Mouse (Mus musculus) forebrain, embryonic 16.5 days (tissue): ENCODE results near the gene Kif18b. TPM values are rescaled to one million over a fixed set of nuclear protein-coding genes. Genes with fewer than 3 reads are reported as not detected.
A peak's percentile ranks its signal among the peaks of the same experiment; 100 is the strongest.

Source experiments
- ATAC-seq: fragments of 200-750 bp; cut with Nextera tagmentation; 2 replicates; pipeline ENCODE4 v1.8.0; 2017; ENCODE audit warnings: mild to moderate bottlenecking, moderate library complexity
- H3K27ac ChIP-seq: fragments of 300-500 bp; sonication (generic); 2 replicates; pipeline ENCODE4 v1.5.1; 2014; ENCODE audit warnings: low read length, control low read depth
- H3K27me3 ChIP-seq: fragments of 300-500 bp; sonication (generic); replicated peaks from 2 replicates; pipeline ENCODE4 v1.6.1; 2014; ENCODE audit warnings: low read length; ENCODE audit not compliant: control insufficient read depth, insufficient read depth
- H3K36me3 ChIP-seq: fragments of 300-500 bp; sonication (generic); 2 replicates; pipeline ENCODE4 v1.6.1; 2014; ENCODE audit not compliant: control insufficient read depth, insufficient read depth
- H3K4me1 ChIP-seq: fragments of 300-500 bp; sonication (generic); replicated peaks from 2 replicates; pipeline ENCODE4 v1.6.1; 2014; ENCODE audit warnings: low read length; ENCODE audit not compliant: control insufficient read depth, insufficient read depth
- H3K4me2 ChIP-seq: fragments of 300-500 bp; sonication (generic); 2 replicates; pipeline ENCODE4 v1.6.1; 2014; ENCODE audit warnings: mild to moderate bottlenecking, low read length, control low read depth
- H3K4me3 ChIP-seq: fragments of 300-500 bp; sonication (generic); replicated peaks from 2 replicates; pipeline ENCODE4 v1.5.1; 2014; ENCODE audit warnings: mild to moderate bottlenecking, low read length, control low read depth
- H3K9ac ChIP-seq: fragments of 300-500 bp; sonication (generic); replicated peaks from 2 replicates; pipeline ENCODE4 v1.6.1; 2014; ENCODE audit warnings: low read depth, low read length, control low read depth
- H3K9me3 ChIP-seq: fragments of 300-500 bp; sonication (generic); 2 replicates; pipeline ENCODE4 v1.6.1; 2016; ENCODE audit warnings: low read length; ENCODE audit not compliant: control insufficient read depth
- WGBS: fragments of 180-500 bp; shearing (Covaris S2); extraction: QIAGEN DNeasy Blood & Tissue Kit; methylation state at CpG from one replicate; pipeline ENCODE4 v1.1.7; 2014; 5-methylcytosine and 5-hydroxymethylcytosine counted together
- polyA plus RNA-seq: library from polyadenylated mRNA; unstranded; fragments of >200 nt; fragmentation: Nextera tagmentation; extraction: Ambion mirVana; gene quantifications from 2 replicates; pipeline ENCODE4 v1.2.1, GENCODE M21; 2015

The Kif18b gene
- polyA plus RNA-seq, 1 experiment from 2014 or later, result 3.0 TPM

DNA sequence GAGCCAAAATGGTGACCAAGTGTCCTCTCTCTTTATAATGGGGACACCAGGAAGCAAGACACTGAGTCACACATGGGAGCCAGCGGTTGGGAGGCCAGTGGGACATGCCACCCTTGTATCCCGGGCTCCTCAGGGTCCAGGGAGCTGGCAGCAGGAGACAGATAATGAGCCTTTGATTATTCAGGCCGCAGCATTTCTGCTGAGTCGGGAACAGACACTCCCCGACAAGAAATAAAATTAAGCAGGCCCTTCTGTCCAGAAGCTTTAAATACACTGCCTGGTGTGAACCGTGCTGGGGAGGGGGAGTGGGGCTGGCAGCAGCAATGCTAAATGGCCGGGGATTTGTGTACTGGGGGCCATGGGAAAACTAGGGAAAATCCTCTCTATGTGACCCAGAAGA lies 13.5 kb downstream of the Kif18b start:
- H3K9ac ChIP-seq, result no peak overlapping the region
- no peaks in the 10 kb centered on the region for H3K4me1 ChIP-seq
- no peak for ATAC-seq
- H3K4me3 ChIP-seq, result no peak overlapping the region
- H3K27me3 ChIP-seq, result no peaks in the 10 kb centered on the region
- H3K4me2 ChIP-seq, result no peak overlapping the region
- 65% methylated on average over 7 of the region's 7 CpGs for WGBS
- H3K36me3 ChIP-seq, result 0 out of 2 replicates have a peak, but pooled peaks cover 3% of the 10 kb centered on the region
- H3K27ac ChIP-seq, result no peak overlapping the region
- no peaks in the 10 kb centered on the region for H3K9me3 ChIP-seq

DNA sequence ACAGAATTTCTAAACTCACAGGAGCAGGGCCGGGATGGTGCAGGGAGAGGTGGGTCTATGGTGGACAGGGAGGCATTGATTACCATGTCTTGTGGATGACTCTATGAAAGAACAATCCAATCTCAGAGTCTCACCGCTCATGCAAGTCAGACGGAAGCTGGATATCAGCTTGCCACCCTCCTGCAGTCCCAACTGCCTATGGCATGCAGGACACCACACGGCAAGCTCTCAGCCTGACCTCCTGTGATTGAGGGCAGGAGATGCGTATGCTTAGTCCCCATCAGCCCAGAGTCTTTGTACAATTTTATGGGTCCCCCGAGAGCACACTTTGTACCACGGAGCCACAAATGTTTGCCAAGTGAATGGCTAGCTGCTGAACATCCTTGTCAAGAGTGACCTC lies 21.3 kb downstream of the Kif18b start:
- no peaks in the 10 kb centered on the region for H3K9me3 ChIP-seq
- no peak overlapping the region for H3K9ac ChIP-seq
- H3K4me2 ChIP-seq, result no peak overlapping the region
- ATAC-seq, result no peak
- H3K36me3 ChIP-seq, result 0 out of 2 replicates have a peak, but pooled peaks cover 3% of the 10 kb centered on the region
- no peaks in the 10 kb centered on the region for H3K27me3 ChIP-seq
- WGBS, result 84% methylated on average over 7 of the region's 7 CpGs
- H3K27ac ChIP-seq, result no peak overlapping the region
- peaks cover 3% of the 10 kb centered on the region; the same call in 1 of the 2 replicates for H3K4me1 ChIP-seq
- no peak overlapping the region for H3K4me3 ChIP-seq

DNA sequence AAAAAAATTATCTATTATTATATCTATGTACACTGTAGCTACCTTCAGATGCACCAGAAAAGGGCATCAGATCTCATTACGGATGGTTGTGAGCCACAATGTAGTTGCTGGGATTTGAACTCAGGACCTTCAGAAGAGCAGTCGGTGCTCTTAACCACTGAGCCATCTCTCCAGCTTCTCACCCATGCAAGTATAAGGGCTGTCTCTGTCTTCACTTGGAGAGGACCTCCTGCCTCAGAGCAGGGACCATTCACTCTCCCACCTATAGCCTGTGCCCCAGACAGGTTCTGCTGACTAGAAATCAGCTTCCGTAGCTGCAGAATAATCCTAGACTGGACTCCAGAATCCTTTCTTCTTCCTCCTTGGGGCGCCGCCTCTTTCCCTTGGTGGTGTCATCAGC lies 22.8 kb downstream of the Kif18b start:
- no peaks in the 10 kb centered on the region for H3K27me3 ChIP-seq
- no peak for ATAC-seq
- H3K27ac ChIP-seq, result no peak overlapping the region
- peaks cover 8% of the 10 kb centered on the region; the same call in 1 of the 2 replicates for H3K4me1 ChIP-seq
- no peak overlapping the region for H3K4me3 ChIP-seq
- H3K9me3 ChIP-seq, result no peaks in the 10 kb centered on the region
- WGBS, result 75% methylated on average over 5 of the region's 5 CpGs
- H3K4me2 ChIP-seq, result no peak overlapping the region
- H3K36me3 ChIP-seq, result 0 out of 2 replicates have a peak, but pooled peaks cover 2% of the 10 kb centered on the region
- H3K9ac ChIP-seq, result no peak overlapping the region

DNA sequence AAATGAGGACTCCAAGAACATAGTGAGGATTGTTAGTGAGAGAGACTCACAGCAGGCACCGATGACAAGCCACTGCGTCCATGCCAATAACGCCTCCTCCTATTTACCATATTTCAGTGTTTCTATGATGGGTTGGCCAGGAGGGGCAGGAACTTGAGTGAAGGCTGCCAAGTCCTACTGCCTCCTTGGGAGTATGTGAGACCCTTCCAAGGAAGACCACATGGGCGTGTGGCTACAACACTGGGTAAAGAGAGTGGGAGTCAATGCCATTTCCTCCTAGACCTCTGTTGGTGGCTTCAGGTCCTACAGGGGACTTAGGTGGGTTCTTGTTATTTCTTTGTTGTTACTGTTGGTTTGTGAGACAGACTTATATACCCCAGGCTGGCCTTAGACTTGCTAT lies 23.7 kb downstream of the Kif18b start:
- Histone ChIP-seq H3K27me3 (no peaks in the 10 kb centered on the region), H3K9me3 (no peaks in the 10 kb centered on the region), H3K36me3 (no peaks in the 10 kb centered on the region), H3K4me2 (no peak overlapping the region), H3K4me1 (peaks cover 8% of the 10 kb centered on the region; the same call in 1 of the 2 replicates), H3K4me3 (no peak overlapping the region), H3K27ac (no peak overlapping the region), H3K9ac (no peak overlapping the region)
- no peak for ATAC-seq
- 41% methylated on average over 4 of the region's 4 CpGs for WGBS

DNA sequence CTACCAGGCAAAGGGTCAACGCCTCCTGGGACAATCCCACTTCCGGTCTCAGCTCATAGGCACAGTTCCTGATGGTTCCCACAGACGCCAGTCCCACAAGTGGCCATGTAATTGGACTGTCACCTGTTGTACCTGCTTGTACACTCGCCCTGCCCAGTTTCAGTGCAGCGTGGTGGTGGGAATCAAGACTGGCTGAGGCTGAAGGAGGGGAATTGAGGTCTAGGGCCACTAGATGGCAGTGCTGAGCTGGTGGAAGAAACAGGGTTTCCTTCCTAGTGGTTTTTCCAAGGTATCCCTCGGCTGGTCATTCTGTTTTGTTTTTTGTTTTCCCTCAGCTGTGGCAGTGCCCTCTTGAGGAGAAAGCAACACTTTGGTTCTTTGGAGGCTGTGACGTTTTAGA lies 24.2 kb downstream of the Kif18b start, which contains the start of gene Gfap:
Gene Gfap, minus strand, starts transcription at position 150 of the 400 bp plus-strand sequence.
- Histone ChIP-seq H3K9ac (no peak within 1 kb of the TSS), H3K4me3 (no peak within 1 kb of the TSS), H3K27me3 (no peaks in the 10 kb centered on the region), H3K36me3 (no peaks in the 10 kb centered on the region), H3K4me1 (peaks cover 8% of the 10 kb centered on the region; the same call in 1 of the 2 replicates), H3K4me2 (no peak within 1 kb of the TSS), H3K9me3 (no peaks in the 10 kb centered on the region), H3K27ac (no peak within 1 kb of the TSS)
- WGBS, result 19% methylated on average over 7 of the region's 7 CpGs
- ATAC-seq, result no peak

DNA sequence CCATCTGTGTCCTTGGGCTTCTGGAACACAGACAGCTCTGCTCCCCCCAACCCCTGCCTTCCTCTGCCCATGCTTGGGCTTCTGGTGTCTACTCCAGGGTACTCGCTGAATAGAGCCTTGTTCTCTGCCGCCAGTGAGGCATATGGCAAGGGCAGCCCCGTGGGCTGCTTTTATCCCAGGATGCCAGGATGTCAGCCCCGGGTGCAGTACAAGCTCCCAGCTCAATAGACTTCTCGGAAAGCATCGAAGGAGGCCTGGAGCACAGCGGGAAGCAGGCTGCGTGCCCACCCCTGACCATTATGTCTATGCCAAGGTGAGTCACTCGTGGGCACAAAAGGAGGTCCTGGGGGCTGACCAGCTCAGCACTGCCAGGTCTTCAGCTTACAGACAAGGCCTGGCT lies 26.5 kb downstream of the Kif18b start:
- Histone ChIP-seq H3K9ac (0 out of 2 replicates have a peak overlapping the region, but pooled peaks have one; percentile 15), H3K4me2 (no peak overlapping the region), H3K4me3 (no peak overlapping the region), H3K36me3 (no peaks in the 10 kb centered on the region), H3K4me1 (peaks cover 8% of the 10 kb centered on the region; the same call in 1 of the 2 replicates), H3K9me3 (no peaks in the 10 kb centered on the region), H3K27me3 (peaks cover 4% of the 10 kb centered on the region), H3K27ac (no peak overlapping the region; the same call in 1 of the 2 replicates)
- WGBS, result 40% methylated on average over 9 of the region's 9 CpGs
- peak; percentile 90 for ATAC-seq

DNA sequence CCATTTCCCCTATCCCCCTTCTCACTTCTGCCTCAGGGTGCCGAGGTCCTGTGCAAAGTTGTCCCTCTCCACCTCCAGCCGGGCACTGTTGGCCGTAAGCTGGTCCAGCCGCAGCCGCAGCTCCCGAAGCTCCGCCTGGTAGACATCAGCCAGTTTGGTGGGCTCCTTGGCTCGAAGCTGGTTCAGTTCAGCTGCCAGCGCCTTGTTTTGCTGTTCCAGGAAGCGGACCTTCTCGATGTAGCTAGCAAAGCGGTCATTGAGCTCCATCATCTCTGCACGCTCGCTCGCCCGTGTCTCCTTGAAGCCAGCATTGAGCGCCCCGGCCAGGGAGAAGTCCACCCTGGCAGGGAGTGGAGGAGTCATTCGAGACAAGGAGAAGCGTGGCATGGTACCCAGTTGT lies 28.3 kb downstream of the Kif18b start:
- no peak overlapping the region for H3K27ac ChIP-seq
- no peak for ATAC-seq
- H3K36me3 ChIP-seq, result no peaks in the 10 kb centered on the region
- 74% methylated on average over 20 of the region's 20 CpGs for WGBS
- no peaks in the 10 kb centered on the region for H3K9me3 ChIP-seq
- no peak overlapping the region for H3K4me3 ChIP-seq
- no peak overlapping the region for H3K9ac ChIP-seq
- peaks cover 7% of the 10 kb centered on the region for H3K27me3 ChIP-seq
- no peak overlapping the region for H3K4me2 ChIP-seq
- H3K4me1 ChIP-seq, result peaks cover 14% of the 10 kb centered on the region

DNA sequence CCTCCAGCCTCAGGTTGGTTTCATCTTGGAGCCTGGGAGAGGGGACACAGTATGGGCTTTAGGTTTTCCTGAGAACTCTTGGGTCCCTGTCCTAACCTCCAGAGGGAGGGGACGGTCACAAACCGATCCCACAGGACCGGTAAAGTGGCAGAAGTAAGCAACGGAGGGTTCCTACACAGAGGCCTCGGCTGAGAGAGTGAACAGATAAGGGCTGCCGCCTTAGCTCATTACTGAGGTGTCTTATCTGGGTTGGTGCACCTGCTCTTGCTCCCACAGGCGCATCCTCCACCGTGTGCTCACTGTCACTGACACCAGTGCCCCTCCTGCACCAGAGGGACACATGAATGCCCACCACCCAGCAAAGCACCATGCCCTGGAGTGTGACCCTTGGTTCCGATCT lies 29.1 kb downstream of the Kif18b start:
- Histone ChIP-seq H3K36me3 (no peaks in the 10 kb centered on the region), H3K9me3 (no peaks in the 10 kb centered on the region), H3K27me3 (peaks cover 7% of the 10 kb centered on the region), H3K4me3 (no peak overlapping the region), H3K9ac (no peak overlapping the region), H3K27ac (no peak overlapping the region), H3K4me2 (no peak overlapping the region), H3K4me1 (peaks cover 11% of the 10 kb centered on the region)
- ATAC-seq, result no peak
- WGBS, result 86% methylated on average over 9 of the region's 9 CpGs

DNA sequence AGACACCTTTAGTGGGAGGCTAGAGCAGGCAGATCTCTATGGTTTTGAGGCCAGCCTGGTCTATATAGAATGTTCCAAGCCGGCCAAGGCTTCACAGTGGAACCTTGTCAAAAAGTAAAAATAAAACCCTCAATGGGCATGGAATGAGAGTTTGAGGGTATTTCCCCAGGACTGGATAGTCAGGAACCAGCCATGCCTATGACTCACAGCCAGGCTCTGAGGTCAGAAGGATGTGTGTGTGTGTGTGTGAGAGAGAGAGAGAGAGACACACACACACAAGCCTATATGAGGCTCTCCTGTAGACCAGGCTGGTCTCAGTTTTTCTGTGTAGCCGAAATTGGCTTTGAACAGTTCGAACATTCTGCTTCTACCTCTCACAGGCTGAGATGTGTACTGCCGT lies 30.2 kb downstream of the Kif18b start:
- no peak for ATAC-seq
- H3K4me2 ChIP-seq, result no peak overlapping the region
- no peak overlapping the region for H3K4me3 ChIP-seq
- H3K27me3 ChIP-seq, result peaks cover 7% of the 10 kb centered on the region
- no peak overlapping the region for H3K9ac ChIP-seq
- WGBS, result 87% methylated on average over 4 of the region's 4 CpGs
- peaks cover 11% of the 10 kb centered on the region for H3K4me1 ChIP-seq
- no peak overlapping the region for H3K27ac ChIP-seq
- no peaks in the 10 kb centered on the region for H3K36me3 ChIP-seq
- no peaks in the 10 kb centered on the region for H3K9me3 ChIP-seq
